Mouse (Mus musculus) ES-E14 (cell line): ENCODE results near the gene Lag3.

ENCODE experiments used
- CHD2 ChIP-seq: IDR thresholded peaks from 2 replicates; pipeline ENCODE4 v1.6.1; 2014; ENCODE audit warnings: mild to moderate bottlenecking, low read depth, low read length, inconsistent platforms
- MAFK ChIP-seq: IDR thresholded peaks from 2 replicates; pipeline ENCODE4 v1.6.1; 2014; ENCODE audit warnings: mild to moderate bottlenecking, low read depth, low read length, inconsistent platforms; ENCODE audit not compliant: insufficient read depth

DNA sequence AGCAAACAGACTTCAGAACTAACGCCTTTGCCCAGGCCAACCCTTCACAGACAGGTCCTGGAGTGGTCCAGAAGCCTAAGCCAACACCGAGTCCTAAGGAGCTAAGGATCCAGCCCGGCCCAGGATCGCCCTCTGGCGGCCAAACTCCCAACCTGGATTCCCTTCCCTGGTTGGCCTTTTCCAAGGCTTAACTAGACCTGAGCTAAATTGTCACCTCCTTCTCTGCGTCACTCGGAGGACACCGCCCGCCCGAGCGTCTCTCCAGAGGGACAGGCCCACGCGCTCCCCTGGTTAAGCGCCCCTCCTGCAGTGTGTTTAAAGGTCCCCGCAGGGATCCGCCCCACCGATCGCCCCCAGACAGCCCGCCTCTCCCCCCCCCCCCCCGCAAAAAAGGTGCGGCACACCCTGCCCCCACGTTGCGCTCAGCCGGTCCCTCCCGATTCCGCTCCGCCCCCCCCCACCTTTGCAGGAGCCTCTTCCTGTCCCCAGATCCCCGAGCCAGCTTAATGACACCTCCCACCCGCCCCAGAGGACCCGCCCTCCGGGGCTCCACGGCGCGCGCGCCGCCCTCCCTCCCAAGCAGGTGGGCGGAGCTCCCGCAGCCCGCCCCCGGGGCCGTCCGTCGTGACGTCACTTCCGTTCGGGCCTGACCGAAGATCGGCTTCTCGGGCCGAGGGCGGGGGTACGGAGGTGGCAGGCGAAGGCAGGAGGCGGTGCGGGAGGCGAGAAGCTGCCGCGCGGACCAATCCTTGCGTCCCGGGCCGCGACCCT lies 19.4 kb upstream of the Lag3 start, which contains the start of gene Mlf2:
- TF ChIP-seq MAFK: no peak
- TF ChIP-seq CHD2: no peak
